Mouse (Mus musculus) megakaryocyte, embryonic 14.5 days (primary cell): ENCODE data around the gene Gtf2ird1. TPM values are rescaled to one million over a fixed set of nuclear protein-coding genes. Genes with fewer than 3 reads are reported as not detected.
"Not testable (repeated sequence)": the region's sequence is repeated elsewhere in the genome, so short reads cannot be mapped to it uniquely, and the experiment has no call there.

ENCODE experiments used
- H3K27me3 ChIP-seq: replicated peaks from 2 replicates; pipeline ENCODE3; 2012; ENCODE audit warnings: inconsistent platforms
- H3K36me3 ChIP-seq: replicated peaks from 2 replicates; pipeline ENCODE3; 2012; ENCODE audit warnings: low read length, inconsistent platforms, mixed read lengths
- H3K4me1 ChIP-seq: 2 replicates; pipeline ENCODE4 v1.6.1; 2012; ENCODE audit warnings: inconsistent platforms
- H3K4me3 ChIP-seq: replicated peaks from 2 replicates; pipeline ENCODE3; 2012; ENCODE audit warnings: moderate library complexity, mild to moderate bottlenecking, inconsistent platforms
- H3K9me3 ChIP-seq: 2 replicates; pipeline ENCODE4 v1.6.1; 2012; ENCODE audit warnings: inconsistent platforms
- FLI1 ChIP-seq: IDR thresholded peaks from 2 replicates; pipeline ENCODE4 v1.6.1; 2012; ENCODE audit warnings: low read length, inconsistent platforms, mixed read lengths
- GATA1 ChIP-seq: IDR thresholded peaks from 3 replicates; pipeline ENCODE4 v1.6.1; 2012; ENCODE audit warnings: mixed read lengths, low read length, inconsistent platforms, borderline replicate concordance
- polyA plus RNA-seq: library from polyadenylated mRNA; stranded (reverse); fragments of >175 nt; gene quantifications from 2 replicates; pipeline ENCODE4 v1.2.3, GENCODE M21; 2012; ENCODE audit warnings: low replicate concordance; ENCODE audit not compliant: insufficient read depth

Gene Gtf2ird1
- polyA plus RNA-seq, 1 experiment, result 32.1 TPM

- Histone ChIP-seq H3K9me3 (no peaks in the 10 kb centered on the region), H3K4me1 (peaks cover 20% of the 10 kb centered on the region), H3K27me3 (no peaks in the 10 kb centered on the region), H3K36me3 (peaks cover 54% of the 10 kb centered on the region), H3K4me3 (no peak overlapping the region)
- TF ChIP-seq FLI1 (no peak), GATA1 (no peak)
Observed at GRCm38 (mm10) chr5:134385106-134385505, 71.4 kb downstream of the Gtf2ird1 start.

- Histone ChIP-seq H3K9me3 (no peaks in the 10 kb centered on the region), H3K36me3 (peaks cover 17% of the 10 kb centered on the region), H3K4me3 (no peak overlapping the region), H3K27me3 (no peaks in the 10 kb centered on the region), H3K4me1 (peaks cover 20% of the 10 kb centered on the region)
- TF ChIP-seq GATA1 (no peak), FLI1 (no peak)
Observed at GRCm38 (mm10) chr5:134375256-134375655, 81.3 kb downstream of the Gtf2ird1 start.

- Histone ChIP-seq H3K4me3 (peak overlapping the region; percentile 71), H3K36me3 (peaks cover 15% of the 10 kb centered on the region), H3K9me3 (no peaks in the 10 kb centered on the region), H3K27me3 (no peaks in the 10 kb centered on the region), H3K4me1 (peaks cover 20% of the 10 kb centered on the region)
- TF ChIP-seq FLI1 (no peak), GATA1 (no peak)
Observed at GRCm38 (mm10) chr5:134374546-134374945, 82.0 kb downstream of the Gtf2ird1 start.

- Histone ChIP-seq H3K27me3 (no peaks in the 10 kb centered on the region), H3K4me1 (peaks cover 20% of the 10 kb centered on the region)
- TF ChIP-seq FLI1 (no peak), GATA1 (no peak)
Observed at GRCm38 (mm10) chr5:134373912-134374488, 82.5 kb downstream of the Gtf2ird1 start.

GRCm38 (mm10) chr5:134372926-134373658 lies 83.4 kb downstream of the Gtf2ird1 start:
- no peaks in the 10 kb centered on the region for H3K27me3 ChIP-seq
- peaks cover 14% of the 10 kb centered on the region for H3K36me3 ChIP-seq
- no peaks in the 10 kb centered on the region for H3K9me3 ChIP-seq
- H3K4me3 ChIP-seq, result no peak overlapping the region
- peaks cover 20% of the 10 kb centered on the region for H3K4me1 ChIP-seq
- TF ChIP-seq GATA1, result no peak
- TF ChIP-seq FLI1, result no peak

More at GRCm38 (mm10) chr5:134373912-134374488, 82.5 kb downstream of the Gtf2ird1 start:
- H3K4me3 ChIP-seq, result peak overlapping the region; percentile 71
- H3K36me3 ChIP-seq, result peaks cover 14% of the 10 kb centered on the region
- H3K9me3 ChIP-seq, result no peaks in the 10 kb centered on the region

- peaks cover 20% of the 10 kb centered on the region for H3K4me1 ChIP-seq
- H3K9me3 ChIP-seq, result no peaks in the 10 kb centered on the region
- TF ChIP-seq FLI1, result no peak
- no peak for TF ChIP-seq GATA1
- H3K27me3 ChIP-seq, result no peaks in the 10 kb centered on the region
- peaks cover 8% of the 10 kb centered on the region for H3K36me3 ChIP-seq
- no peak overlapping the region for H3K4me3 ChIP-seq
Observed at GRCm38 (mm10) chr5:134371511-134372289, 84.8 kb downstream of the Gtf2ird1 start.

GRCm38 (mm10) chr5:134370831-134371230 lies 85.7 kb downstream of the Gtf2ird1 start:
- Histone ChIP-seq H3K4me1 (peaks cover 14% of the 10 kb centered on the region), H3K9me3 (no peaks in the 10 kb centered on the region)

GRCm38 (mm10) chr5:134359101-134359500 lies 97.4 kb downstream of the Gtf2ird1 start:
- Histone ChIP-seq H3K9me3 (no peaks in the 10 kb centered on the region), H3K27me3 (no peaks in the 10 kb centered on the region), H3K4me1 (no peaks in the 10 kb centered on the region), H3K4me3 (no peak overlapping the region), H3K36me3 (peaks cover 33% of the 10 kb centered on the region)
- TF ChIP-seq GATA1 (no peak), FLI1 (no peak)

More at GRCm38 (mm10) chr5:134370831-134371230, 85.7 kb downstream of the Gtf2ird1 start:
- TF ChIP-seq GATA1, result no peak
- TF ChIP-seq FLI1, result no peak
- Histone ChIP-seq H3K27me3 (no peaks in the 10 kb centered on the region), H3K36me3 (peaks cover 4% of the 10 kb centered on the region), H3K4me3 (no peak overlapping the region)

GRCm38 (mm10) chr5:134355372-134355771 lies 101.1 kb downstream of the Gtf2ird1 start:
- not testable (repeated sequence) for H3K9me3 ChIP-seq, H3K27me3 ChIP-seq, H3K4me3 ChIP-seq
- Histone ChIP-seq H3K4me1 (peaks cover 25% of the 10 kb centered on the region), H3K36me3 (peaks cover 19% of the 10 kb centered on the region)

- no peak overlapping the region for H3K4me3 ChIP-seq
- H3K9me3 ChIP-seq, result no peaks in the 10 kb centered on the region
- H3K36me3 ChIP-seq, result no peaks in the 10 kb centered on the region
- H3K4me1 ChIP-seq, result peaks cover 34% of the 10 kb centered on the region
- peaks cover 4% of the 10 kb centered on the region for H3K27me3 ChIP-seq
- TF ChIP-seq FLI1, result no peak
- no peak for TF ChIP-seq GATA1
Observed at GRCm38 (mm10) chr5:134353117-134353516, 103.4 kb downstream of the Gtf2ird1 start.
